Mouse (Mus musculus): ENCODE results near the gene Olfr464.

Gene Olfr464

DNA sequence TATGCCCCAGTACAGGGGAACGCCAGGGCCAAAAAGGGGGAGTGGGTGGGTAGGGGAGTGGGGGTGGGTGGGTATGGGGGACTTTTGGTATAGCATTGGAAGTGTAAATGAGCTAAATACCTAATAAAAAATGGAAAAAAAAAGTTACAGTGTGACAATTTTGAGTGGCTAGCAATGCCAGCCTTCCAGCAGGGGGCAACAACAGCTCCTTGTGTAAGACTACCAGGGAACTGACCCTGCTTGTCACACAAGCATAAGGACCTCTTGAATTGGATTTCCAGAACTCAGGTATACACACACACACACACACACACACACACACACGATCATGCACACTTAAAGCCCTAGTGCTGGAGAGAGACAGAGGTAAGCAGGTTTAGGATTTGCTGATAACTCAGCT lies 53.9 kb downstream of the Olfr464 start:
- 88% methylated on average over 1 of the region's 2 CpGs for WGBS
